Mouse (Mus musculus) kidney, embryonic 14.5 days (tissue): ENCODE results near the gene Sim2. TPM values are rescaled to one million over a fixed set of nuclear protein-coding genes. Genes with fewer than 3 reads are reported as not detected.

Experiments
- ATAC-seq: fragments of 200-750 bp; cut with Nextera tagmentation; 2 replicates; pipeline ENCODE4 v1.8.0; 2017; ENCODE audit warnings: moderate number of reproducible peaks, mild to moderate bottlenecking, moderate TSS enrichment, moderate library complexity; ENCODE audit not compliant: low FRiP score, low TSS enrichment
- H3K27ac ChIP-seq: fragments of 300-500 bp; sonication (generic); 2 replicates; pipeline ENCODE4 v1.5.1; 2014; ENCODE audit warnings: low read depth, mild to moderate bottlenecking, low read length, moderate library complexity, mixed read lengths
- H3K27me3 ChIP-seq: fragments of 300-500 bp; sonication (generic); 2 replicates; pipeline ENCODE4 v1.6.1; 2014; ENCODE audit warnings: mild to moderate bottlenecking, low read length; ENCODE audit not compliant: control insufficient read depth, insufficient read depth
- H3K36me3 ChIP-seq: fragments of 300-500 bp; sonication (generic); 2 replicates; pipeline ENCODE4 v1.6.1; 2014; ENCODE audit warnings: low read length, mixed read lengths; ENCODE audit not compliant: control insufficient read depth, insufficient read depth
- H3K4me1 ChIP-seq: fragments of 300-500 bp; sonication (generic); 2 replicates; pipeline ENCODE4 v1.6.1; 2014; ENCODE audit warnings: low read length, mixed read lengths; ENCODE audit not compliant: control insufficient read depth, insufficient read depth
- H3K4me2 ChIP-seq: fragments of 300-500 bp; sonication (generic); replicated peaks from 2 replicates; pipeline ENCODE4 v1.6.1; 2014; ENCODE audit warnings: low read depth, mild to moderate bottlenecking, low read length
- H3K4me3 ChIP-seq: fragments of 300-500 bp; sonication (generic); 2 replicates; pipeline ENCODE4 v1.5.1; 2014; ENCODE audit warnings: mild to moderate bottlenecking, low read length
- H3K9ac ChIP-seq: fragments of 300-500 bp; sonication (generic); 2 replicates; pipeline ENCODE4 v1.6.1; 2014; ENCODE audit warnings: low read depth, mild to moderate bottlenecking, low read length, moderate library complexity
- H3K9me3 ChIP-seq: fragments of 300-500 bp; sonication (generic); 2 replicates; pipeline ENCODE4 v1.6.1; 2016; ENCODE audit warnings: low read length; ENCODE audit not compliant: control insufficient read depth
- WGBS: fragments of 180-500 bp; shearing (Covaris S2); extraction: QIAGEN DNeasy Blood & Tissue Kit; methylation state at CpG from one replicate; pipeline ENCODE4 v1.1.7; 2014; 5-methylcytosine and 5-hydroxymethylcytosine counted together
- polyA plus RNA-seq: library from polyadenylated mRNA; unstranded; fragments of >200 nt; fragmentation: Nextera tagmentation; extraction: Ambion mirVana; gene quantifications from 2 replicates; pipeline ENCODE4 v1.2.1, GENCODE M21; 2014

Gene Sim2
- polyA plus RNA-seq, 1 experiment from 2014 or later: 2.5 TPM

DNA sequence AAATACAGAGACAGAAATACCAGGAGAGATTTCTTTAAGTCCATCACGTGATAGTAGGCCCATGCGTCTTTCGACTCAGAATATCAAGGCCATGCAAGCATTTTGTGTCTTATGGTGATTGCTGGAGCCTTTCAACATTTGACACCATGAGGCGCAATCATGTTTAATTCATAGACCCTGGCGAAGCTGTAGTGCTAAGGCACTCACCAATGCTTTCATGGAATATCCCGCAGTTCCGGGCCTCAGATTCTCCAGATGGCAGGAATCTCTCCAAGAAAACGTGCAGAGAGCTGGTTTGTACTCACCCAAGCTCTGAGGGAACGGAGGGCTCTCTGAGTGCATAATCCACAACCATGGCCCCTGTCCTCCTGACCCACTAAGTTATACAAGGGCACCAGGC, 13.8 kb upstream of the Sim2 start:
- Histone ChIP-seq H3K4me2 (no peak overlapping the region), H3K27ac (no peak overlapping the region), H3K4me3 (no peak overlapping the region), H3K4me1 (no peaks in the 10 kb centered on the region), H3K36me3 (no peaks in the 10 kb centered on the region), H3K9me3 (peaks cover 5% of the 10 kb centered on the region; the same call in 1 of the 2 replicates), H3K27me3 (peaks cover 16% of the 10 kb centered on the region; the same call in 1 of the 2 replicates), H3K9ac (no peak overlapping the region)
- WGBS: 78% methylated on average over 9 of the region's 9 CpGs
- ATAC-seq: no peak

- no peak overlapping the region for H3K4me2 ChIP-seq
- ATAC-seq: no peak
- peaks cover 21% of the 10 kb centered on the region; the same call in 1 of the 2 replicates for H3K27me3 ChIP-seq
- H3K9ac ChIP-seq: no peak overlapping the region
- no peaks in the 10 kb centered on the region for H3K36me3 ChIP-seq
- WGBS: 72% methylated on average over 8 of the region's 8 CpGs
- H3K27ac ChIP-seq: no peak overlapping the region
- H3K4me3 ChIP-seq: no peak overlapping the region
- H3K9me3 ChIP-seq: peaks cover 5% of the 10 kb centered on the region; the same call in 1 of the 2 replicates
- H3K4me1 ChIP-seq: no peaks in the 10 kb centered on the region
These were observed 13.3 kb upstream of the Sim2 start for GRCm38 (mm10) chr16:94071468-94071867.

- Histone ChIP-seq H3K4me2 (no peak overlapping the region), H3K4me1 (no peaks in the 10 kb centered on the region), H3K27me3 (peaks cover 54% of the 10 kb centered on the region), H3K9me3 (no peaks in the 10 kb centered on the region), H3K36me3 (no peaks in the 10 kb centered on the region), H3K27ac (no peak overlapping the region), H3K4me3 (no peak overlapping the region), H3K9ac (no peak overlapping the region)
- WGBS: 55% methylated on average over 19 of the region's 19 CpGs
- ATAC-seq: no peak
These were observed 9.2 kb upstream of the Sim2 start for GRCm38 (mm10) chr16:94075362-94076027.

DNA sequence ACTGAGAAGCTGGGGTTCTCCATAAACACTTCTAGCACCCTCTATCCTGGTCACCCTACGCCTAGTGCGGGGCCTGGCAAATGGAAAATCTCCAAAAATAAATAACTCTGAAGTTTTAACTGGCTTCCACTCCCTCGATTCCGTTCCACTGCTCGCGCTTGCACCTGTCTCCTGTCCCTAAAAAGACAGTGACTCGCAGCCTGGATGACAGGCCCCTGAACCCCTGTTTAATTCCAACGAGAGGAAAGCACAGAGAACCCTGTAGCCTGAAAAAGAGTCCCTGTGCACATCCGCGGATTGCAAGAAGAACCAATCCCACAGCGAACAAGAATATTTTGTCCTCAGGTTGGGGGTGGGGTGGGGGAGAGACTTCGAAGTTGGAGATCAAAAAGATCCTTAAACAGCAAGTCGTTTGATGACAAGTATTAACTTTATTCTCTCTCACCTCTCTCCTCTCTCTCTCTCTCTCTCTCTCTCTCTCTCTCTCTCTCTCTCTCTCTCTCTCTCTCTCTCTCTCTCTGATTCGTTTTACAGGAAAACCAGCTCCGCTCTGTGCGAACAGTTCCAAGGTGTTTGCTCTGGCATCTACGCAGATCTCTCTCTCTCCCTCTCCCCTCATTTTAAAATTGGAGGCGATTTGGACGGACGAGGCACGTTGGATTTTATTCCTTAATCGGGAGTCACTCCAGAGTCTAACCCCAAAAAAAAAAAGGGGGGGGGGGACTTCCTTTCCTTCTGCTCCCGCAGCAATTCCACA, 6.2 kb upstream of the Sim2 start:
- H3K4me1 ChIP-seq: no peaks in the 10 kb centered on the region
- H3K27ac ChIP-seq: no peak overlapping the region
- peaks cover 81% of the 10 kb centered on the region for H3K27me3 ChIP-seq
- no peak overlapping the region for H3K4me2 ChIP-seq
- no peak overlapping the region for H3K4me3 ChIP-seq
- WGBS: under 1% methylated on average over 23 of the region's 23 CpGs
- ATAC-seq: no peak
- H3K36me3 ChIP-seq: no peaks in the 10 kb centered on the region
- no peak overlapping the region for H3K9ac ChIP-seq
- H3K9me3 ChIP-seq: no peaks in the 10 kb centered on the region

DNA sequence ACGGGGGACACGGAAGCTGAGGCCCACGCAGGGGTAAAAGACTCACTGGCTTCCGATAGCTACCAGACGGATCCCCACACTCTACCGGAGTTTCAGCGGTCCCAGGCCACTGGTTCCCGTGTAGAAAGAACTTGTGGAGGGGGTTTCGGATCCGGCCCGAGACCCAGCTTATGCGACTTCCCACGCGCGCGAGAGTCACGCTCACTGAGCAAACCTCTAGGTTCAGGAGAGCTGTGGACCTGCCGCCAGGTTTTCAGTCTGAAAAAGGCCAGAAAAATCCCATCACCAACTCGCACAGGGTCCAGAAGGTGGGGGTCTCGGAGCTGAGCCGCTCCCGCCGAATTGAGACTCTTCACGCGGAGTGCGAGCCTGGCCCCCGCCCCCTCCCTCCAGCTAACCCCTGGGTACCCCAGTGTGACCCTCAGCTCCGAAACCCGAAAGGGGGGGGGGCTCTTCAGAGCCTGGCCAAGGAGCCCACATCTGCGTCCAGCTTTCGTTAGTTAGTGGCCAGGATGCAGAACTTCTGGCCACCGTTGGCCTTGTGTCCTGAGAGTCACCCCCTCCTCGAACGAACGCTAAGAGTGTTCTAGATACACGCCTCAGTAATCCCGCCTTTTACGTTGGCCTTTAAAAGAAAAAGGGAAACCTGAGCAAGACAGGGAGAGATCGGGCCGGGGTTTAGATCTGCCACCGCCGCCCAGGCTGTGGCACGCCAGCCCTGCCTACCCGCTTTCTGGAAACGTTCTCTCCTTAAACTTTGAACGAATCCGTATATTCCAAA, 5.5 kb upstream of the Sim2 start:
- H3K4me3 ChIP-seq: 0 out of 2 replicates have a peak overlapping the region, but pooled peaks have one; percentile 17
- peaks cover 88% of the 10 kb centered on the region for H3K27me3 ChIP-seq
- no peaks in the 10 kb centered on the region for H3K9me3 ChIP-seq
- H3K4me2 ChIP-seq: no peak overlapping the region
- H3K9ac ChIP-seq: no peak overlapping the region
- H3K36me3 ChIP-seq: no peaks in the 10 kb centered on the region
- no peak overlapping the region for H3K27ac ChIP-seq
- ATAC-seq: no peak
- no peaks in the 10 kb centered on the region for H3K4me1 ChIP-seq
- WGBS: under 1% methylated on average over 47 of the region's 47 CpGs

- H3K36me3 ChIP-seq: no peaks in the 10 kb centered on the region
- H3K27ac ChIP-seq: no peak overlapping the region
- H3K4me2 ChIP-seq: no peak overlapping the region
- no peak overlapping the region for H3K4me3 ChIP-seq
- WGBS: 4% methylated on average over 13 of the region's 13 CpGs
- ATAC-seq: no peak
- peaks cover 4% of the 10 kb centered on the region; the same call in 1 of the 2 replicates for H3K4me1 ChIP-seq
- no peak overlapping the region for H3K9ac ChIP-seq
- H3K27me3 ChIP-seq: peaks cover 95% of the 10 kb centered on the region
- no peaks in the 10 kb centered on the region for H3K9me3 ChIP-seq
These were observed 4.7 kb upstream of the Sim2 start for GRCm38 (mm10) chr16:94079856-94080555.

- Histone ChIP-seq H3K4me3 (no peak overlapping the region), H3K9ac (no peak overlapping the region), H3K27me3 (peaks cover 94% of the 10 kb centered on the region), H3K36me3 (no peaks in the 10 kb centered on the region), H3K27ac (no peak overlapping the region), H3K9me3 (no peaks in the 10 kb centered on the region), H3K4me1 (peaks cover 12% of the 10 kb centered on the region; the same call in 1 of the 2 replicates), H3K4me2 (no peak overlapping the region)
- no peak for ATAC-seq
- WGBS: 14% methylated on average over 5 of the region's 5 CpGs
These were observed 3.1 kb upstream of the Sim2 start for GRCm38 (mm10) chr16:94081596-94081995.

- Histone ChIP-seq H3K27ac (no peak overlapping the region), H3K36me3 (no peaks in the 10 kb centered on the region), H3K9me3 (no peaks in the 10 kb centered on the region), H3K9ac (no peak overlapping the region), H3K4me2 (no peak overlapping the region), H3K27me3 (peaks cover 95% of the 10 kb centered on the region), H3K4me1 (peaks cover 12% of the 10 kb centered on the region; the same call in 1 of the 2 replicates), H3K4me3 (no peak overlapping the region)
- no peak for ATAC-seq
- WGBS: 4% methylated on average over 8 of the region's 8 CpGs
These were observed 2.6 kb upstream of the Sim2 start for GRCm38 (mm10) chr16:94081996-94082708.
